Mouse (Mus musculus) lung, postnatal 0 days (tissue): ENCODE measurements at regions not wholly inside any gene's neighbourhood (a gene's known extent, or its start where the extent isn't known, plus 50 kb on each side); places are given as distances from the start of the nearest gene placed in this dataset.

Experiments used
- ATAC-seq: fragments of 200-750 bp; cut with Nextera tagmentation; 2 replicates; pipeline ENCODE4 v1.8.0; 2017; ENCODE audit warnings: moderate library complexity
- DNase-seq: peaks from one replicate; pipeline ENCODE4 v3.0.0-alpha.2; 2016; ENCODE audit warnings: low spot score
- H3K27ac ChIP-seq: fragments of 300-500 bp; sonication (generic); 2 replicates; pipeline ENCODE4 v1.5.1; 2014; ENCODE audit warnings: antibody characterized with exemption, mild to moderate bottlenecking, low read length, mixed read lengths
- H3K27me3 ChIP-seq: fragments of 300-500 bp; sonication (generic); replicated peaks from 2 replicates; pipeline ENCODE4 v1.6.1; 2014; ENCODE audit warnings: low read length, mixed read lengths; ENCODE audit not compliant: insufficient read depth
- H3K36me3 ChIP-seq: fragments of 300-500 bp; sonication (generic); 2 replicates; pipeline ENCODE4 v1.6.1; 2014; ENCODE audit warnings: low read length, mixed read lengths; ENCODE audit not compliant: insufficient read depth
- H3K4me1 ChIP-seq: fragments of 300-500 bp; sonication (generic); 2 replicates; pipeline ENCODE4 v1.6.1; 2014; ENCODE audit warnings: antibody characterized with exemption, low read depth, low read length, mixed read lengths; ENCODE audit not compliant: insufficient read depth
- H3K4me2 ChIP-seq: fragments of 300-500 bp; sonication (generic); replicated peaks from 2 replicates; pipeline ENCODE4 v1.6.1; 2014; ENCODE audit warnings: low read depth, mild to moderate bottlenecking, low read length, moderate library complexity, mixed read lengths
- H3K4me3 ChIP-seq: fragments of 300-500 bp; sonication (generic); 2 replicates; pipeline ENCODE4 v1.5.1; 2014; ENCODE audit warnings: low read depth, low read length
- H3K9ac ChIP-seq: fragments of 300-500 bp; sonication (generic); replicated peaks from 2 replicates; pipeline ENCODE4 v1.6.1; 2014; ENCODE audit warnings: low read depth, mild to moderate bottlenecking
- H3K9me3 ChIP-seq: fragments of 300-500 bp; sonication (generic); 2 replicates; pipeline ENCODE4 v1.6.1; 2016; ENCODE audit warnings: low read length, mixed read lengths
- CTCF ChIP-seq: IDR thresholded peaks from 2 replicates; pipeline ENCODE4 v1.5.1; 2016; ENCODE audit warnings: antibody characterized with exemption, mild to moderate bottlenecking
- EP300 ChIP-seq: IDR thresholded peaks from 2 replicates; pipeline ENCODE4 v1.6.1; 2016; ENCODE audit warnings: antibody characterized with exemption, mild to moderate bottlenecking, control low read depth
- WGBS: fragments of 180-500 bp; shearing (Covaris S2); extraction: QIAGEN DNeasy Blood & Tissue Kit; methylation state at CpG from one replicate; pipeline ENCODE4 v1.1.7; 2014; 5-methylcytosine and 5-hydroxymethylcytosine counted together

DNA sequence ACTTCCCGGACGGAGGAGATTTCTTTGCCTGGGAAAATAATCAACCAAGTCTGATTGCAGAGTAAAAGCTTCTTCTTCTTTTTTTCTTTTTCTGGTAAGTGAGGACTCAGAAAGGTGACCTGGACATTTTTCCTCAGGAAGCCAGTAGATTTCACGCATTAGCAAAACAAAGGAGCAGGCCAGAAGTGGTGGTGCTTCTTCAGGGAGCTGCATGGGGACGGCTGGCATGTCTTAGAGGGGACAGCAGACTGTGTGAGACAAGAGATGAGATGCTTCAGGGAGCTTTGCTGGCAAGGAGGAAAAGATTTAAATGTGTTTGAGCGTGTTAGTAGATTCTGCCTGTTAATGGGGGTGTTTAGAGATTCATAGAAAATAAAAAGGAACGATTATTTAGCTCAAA, 77.4 kb downstream of the Egln3 start:
- H3K4me1 ChIP-seq: no peaks in the 10 kb centered on the region
- ATAC-seq: no peak
- H3K27ac ChIP-seq: no peak overlapping the region
- WGBS: 76% methylated on average over 6 of the region's 6 CpGs
- no peak overlapping the region for H3K4me3 ChIP-seq
- H3K9me3 ChIP-seq: no peaks in the 10 kb centered on the region
- DNase-seq: no peak
- 0 out of 2 replicates have a peak overlapping the region, but pooled peaks have one; percentile 6 for H3K4me2 ChIP-seq
- H3K36me3 ChIP-seq: no peaks in the 10 kb centered on the region
- H3K9ac ChIP-seq: no peak overlapping the region
- H3K27me3 ChIP-seq: no peaks in the 10 kb centered on the region
- TF ChIP-seq EP300 (no peak), CTCF (no peak)
